Mouse (Mus musculus) spleen, adult 12 weeks (tissue): ENCODE data around the gene AU021092.

ENCODE experiments used
- DNase-seq: peaks from one replicate; pipeline ENCODE4 v3.0.0; 2022; ENCODE audit warnings: low spot score

The AU021092 gene

DNA sequence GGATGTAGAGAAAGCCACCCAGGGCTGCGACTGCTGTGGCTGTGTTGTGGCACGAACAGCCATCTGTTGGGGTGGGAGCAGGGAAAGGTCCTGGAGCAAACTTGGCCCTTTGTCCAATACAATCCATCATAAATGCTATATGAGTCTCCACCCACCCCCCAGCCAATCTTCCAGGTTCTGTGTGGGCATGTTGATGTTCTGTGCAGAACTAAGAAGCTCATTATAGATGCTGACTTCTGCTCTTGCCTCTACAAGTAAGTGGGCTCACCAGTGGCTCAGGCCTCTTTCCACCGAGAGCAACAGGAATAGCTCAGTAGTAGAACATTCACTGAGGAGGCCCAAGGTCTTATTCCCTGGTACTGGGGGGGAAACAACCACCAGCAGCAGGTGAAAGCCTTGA lies 9.9 kb downstream of the AU021092 start:
- DNase-seq, result no peak

DNA sequence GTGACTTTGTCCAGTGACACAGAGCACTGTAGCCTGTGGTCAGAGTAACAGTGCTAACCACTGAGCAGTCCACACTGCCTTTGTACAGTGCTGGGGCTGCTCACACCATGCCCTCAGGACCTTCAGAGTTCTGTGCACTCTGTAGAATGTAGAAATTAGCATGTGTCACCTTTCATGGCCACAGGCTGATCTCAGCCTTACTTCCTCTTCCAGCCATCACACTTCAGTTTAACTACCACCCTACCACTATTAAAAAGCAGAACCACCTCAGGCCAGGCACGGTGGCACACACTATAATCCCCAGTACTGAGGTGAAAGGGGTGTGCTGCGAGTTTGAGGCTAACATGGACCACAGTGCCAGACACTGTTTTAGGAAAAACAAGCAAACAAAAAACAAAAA lies 11.7 kb downstream of the AU021092 start:
- DNase-seq, result no peak

DNA sequence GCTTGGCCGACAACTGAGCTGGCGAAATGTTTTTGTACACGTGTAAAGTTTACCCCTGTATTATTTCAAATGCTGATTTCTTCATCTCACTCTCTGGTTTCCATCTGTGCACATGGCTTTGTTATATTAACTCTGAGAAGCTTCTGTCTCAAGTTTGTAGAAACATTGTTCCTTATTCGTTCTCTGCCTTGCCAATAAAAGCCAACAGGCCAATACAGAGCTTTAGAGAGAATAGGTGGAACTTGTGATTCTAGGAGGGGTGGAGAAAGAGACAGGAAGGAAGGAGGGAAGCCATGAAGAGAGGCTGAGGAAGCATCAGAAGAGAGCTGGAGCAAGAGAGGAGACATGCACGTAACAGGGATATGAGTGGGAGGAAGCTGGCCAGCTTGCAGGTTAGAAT lies 16.0 kb downstream of the AU021092 start:
- no peak for DNase-seq

- no peak for DNase-seq
Measured at GRCm38 (mm10) chr16:5205431-5205970, 16.6 kb downstream of the AU021092 start.

DNA sequence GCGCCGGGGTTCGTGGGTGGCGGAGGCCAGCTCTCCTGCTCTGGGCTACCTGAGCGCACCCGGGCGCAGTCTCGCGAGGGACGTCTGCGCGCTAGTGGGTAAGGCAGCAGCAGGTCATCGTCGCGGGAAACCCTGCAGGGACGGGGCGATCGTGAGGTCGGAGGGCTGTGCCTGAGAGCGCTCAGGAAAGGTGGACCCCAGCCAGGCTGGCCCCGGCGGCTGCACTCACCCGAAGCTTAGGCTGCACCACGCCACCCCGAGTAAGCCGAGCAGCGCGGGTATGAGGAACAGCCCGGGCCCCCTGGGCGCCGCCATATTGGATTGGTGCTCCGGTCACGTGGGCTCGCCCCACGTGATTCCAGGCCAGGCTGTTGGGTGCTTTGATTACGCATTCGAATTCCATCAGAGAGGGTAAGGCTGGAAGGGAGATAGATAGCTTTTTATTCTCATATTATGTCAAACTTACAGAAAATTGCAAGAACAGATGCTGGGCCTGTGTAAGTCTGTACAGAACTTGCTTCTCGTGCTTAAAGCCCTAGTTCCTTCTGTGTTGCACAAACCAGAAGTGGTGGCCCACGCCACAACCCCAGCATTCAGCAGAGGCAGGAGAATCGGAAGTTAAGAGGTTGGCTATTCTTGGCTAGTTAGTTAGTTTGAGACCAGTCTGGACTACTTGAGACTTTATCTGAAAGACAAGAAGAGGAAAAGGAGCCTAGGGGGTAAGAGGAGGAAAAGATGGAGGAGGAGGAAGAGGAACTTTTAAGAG lies 18.2 kb downstream of the AU021092 start, which contains the start of gene Nagpa:
TSS of gene Nagpa (minus strand) at position 345 of the 766 bp plus-strand sequence.
- peak; percentile 60 for DNase-seq

DNA sequence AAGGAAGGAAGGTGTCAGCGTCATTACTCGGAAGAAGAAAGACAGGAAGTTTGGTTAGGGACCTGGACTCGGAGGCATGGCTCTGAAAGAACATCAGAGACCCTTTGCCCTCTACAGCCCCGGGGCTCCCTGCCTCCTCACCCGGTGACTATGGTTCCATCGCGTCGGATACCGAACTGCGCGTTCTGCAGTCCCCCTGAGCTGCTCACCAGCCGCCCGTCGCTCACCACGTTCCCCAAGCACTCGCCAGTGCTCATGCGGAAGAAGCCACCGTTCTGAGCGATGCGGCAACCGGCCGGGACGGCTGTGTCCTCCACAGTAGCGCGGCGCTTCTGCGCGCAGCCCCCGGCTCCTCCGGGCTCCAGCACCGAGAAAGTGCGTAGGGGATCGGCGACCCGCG lies 18.9 kb downstream of the AU021092 start:
- DNase-seq, result peak; percentile 4

- DNase-seq, result no peak
Measured at GRCm38 (mm10) chr16:5202681-5203080, 19.4 kb downstream of the AU021092 start.

GRCm38 (mm10) chr16:5195080-5195479 lies 27.0 kb downstream of the AU021092 start:
- peak; percentile 6 for DNase-seq

- DNase-seq, result no peak
Measured at GRCm38 (mm10) chr16:5186234-5186633, 35.9 kb downstream of the AU021092 start.

DNA sequence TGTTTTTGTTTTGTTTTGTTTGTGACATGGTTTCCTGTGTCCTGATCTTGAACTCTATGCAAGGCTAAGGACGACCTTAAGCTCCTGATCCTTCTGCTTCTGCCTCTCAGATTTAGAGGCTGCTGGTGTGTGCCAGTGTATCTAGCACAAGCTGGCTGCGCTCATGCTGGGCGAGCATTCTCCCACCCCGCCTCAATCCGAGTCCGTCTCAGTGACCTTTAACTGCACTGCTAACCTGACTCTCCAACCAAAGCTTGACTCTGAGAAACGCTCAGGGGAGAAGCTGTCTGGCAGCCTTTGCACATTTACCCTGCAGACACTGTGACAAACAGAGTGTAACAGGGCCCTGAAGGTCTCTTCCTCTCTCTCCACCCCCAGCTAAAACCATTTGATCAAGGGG lies 36.4 kb downstream of the AU021092 start:
- no peak for DNase-seq

DNA sequence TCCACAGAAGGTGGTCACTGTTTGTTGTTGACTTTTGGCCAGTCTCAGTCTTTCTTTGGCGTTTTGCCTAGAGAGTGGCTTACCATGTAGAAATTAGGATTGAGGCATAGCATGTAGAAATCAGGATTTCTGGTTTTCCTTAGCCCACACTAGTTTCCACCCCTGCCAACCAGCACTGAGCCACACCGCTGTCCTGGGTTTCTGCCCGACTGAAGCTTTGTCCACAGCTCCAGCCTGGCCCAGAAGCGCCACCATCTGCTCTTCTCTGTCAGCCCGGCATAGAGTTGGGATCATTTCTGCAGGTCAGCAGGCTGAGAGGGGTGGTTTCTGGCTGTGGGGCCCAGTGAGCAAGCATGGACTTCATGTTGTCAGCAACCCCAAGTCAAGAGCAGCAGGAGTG lies 37.1 kb downstream of the AU021092 start:
- no peak for DNase-seq

- no peak for DNase-seq
Measured at GRCm38 (mm10) chr16:5184101-5184500, 38.0 kb downstream of the AU021092 start.

GRCm38 (mm10) chr16:5183310-5183975 lies 38.7 kb downstream of the AU021092 start:
- DNase-seq, result no peak

DNA sequence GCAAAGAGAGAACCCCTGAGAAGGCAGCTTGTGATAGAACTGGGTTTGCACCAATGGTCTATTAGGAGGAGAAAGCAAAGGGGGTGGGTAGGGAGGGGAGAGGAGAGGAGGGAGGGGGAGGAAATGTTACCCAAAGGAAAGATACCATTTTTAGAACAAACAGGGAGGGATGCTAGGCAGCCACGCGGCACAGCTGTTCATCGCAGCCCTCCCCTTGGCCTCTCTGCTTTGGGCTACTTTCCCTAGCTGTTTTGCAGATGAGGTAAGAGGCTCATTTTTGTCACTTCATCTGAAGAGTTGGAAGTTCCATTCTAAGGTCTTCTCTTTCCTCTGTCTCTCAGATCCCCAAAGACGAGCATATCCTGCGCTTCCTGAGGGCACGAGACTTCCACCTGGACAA lies 49.5 kb downstream of the AU021092 start:
- DNase-seq, result no peak

GRCm38 (mm10) chr16:5168829-5169228 lies 53.3 kb downstream of the AU021092 start:
- no peak for DNase-seq

DNA sequence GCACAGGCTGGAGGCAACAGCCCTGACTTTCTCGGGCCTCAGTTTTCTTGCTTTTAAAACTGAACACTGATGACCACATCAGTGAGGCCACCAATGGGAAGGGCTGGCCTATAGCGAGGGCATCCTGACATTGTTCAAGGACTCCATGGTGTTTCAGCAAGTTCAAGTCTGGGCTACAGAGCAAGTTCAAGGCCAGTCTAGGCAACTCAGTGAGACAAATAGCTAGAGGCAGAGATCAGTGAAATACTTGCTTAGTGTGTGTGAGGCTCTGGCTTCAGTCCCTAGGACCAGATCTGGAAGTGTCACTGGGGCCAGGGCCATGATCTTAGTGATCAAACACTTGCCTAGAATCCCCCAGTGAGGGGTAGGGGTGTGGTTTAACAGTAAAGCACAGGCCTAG lies 54.1 kb downstream of the AU021092 start:
- DNase-seq, result no peak

- no peak for DNase-seq
Measured at GRCm38 (mm10) chr16:5164327-5164726, 57.8 kb downstream of the AU021092 start.
